Mouse (Mus musculus): ENCODE data around the gene Tmem140.

Gene Tmem140

DNA sequence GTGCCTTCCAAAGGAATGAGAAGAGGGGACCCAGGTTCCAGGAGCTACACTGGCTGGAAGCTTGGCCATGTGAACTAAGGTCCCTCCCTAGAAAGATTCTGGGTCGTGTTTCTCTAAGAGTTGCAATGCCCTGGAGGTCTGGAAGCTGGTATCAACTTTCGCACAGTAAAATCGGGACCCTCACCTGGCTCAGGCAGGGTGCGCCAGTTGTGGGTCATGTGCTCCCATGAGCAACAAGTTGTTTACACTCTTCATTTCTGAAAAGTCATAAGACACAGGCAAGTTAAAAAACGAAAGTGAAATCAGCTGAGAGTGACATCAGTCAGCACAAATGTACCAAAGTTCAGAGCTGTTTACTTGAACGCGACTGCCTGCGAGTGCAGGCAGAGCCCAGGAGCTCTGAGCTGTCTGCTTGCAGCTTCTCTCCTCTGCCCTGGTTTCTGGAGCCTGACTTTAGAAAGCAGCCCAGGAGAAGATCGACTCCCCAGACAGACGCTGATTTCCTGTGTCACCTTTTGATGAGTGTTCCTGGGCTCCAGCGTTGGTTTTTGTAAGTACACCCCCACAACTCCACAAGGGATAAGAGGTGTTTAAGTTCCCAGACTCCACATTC is at the start of gene Tmem140:
Gene Tmem140, plus strand, starts transcription at position 356 of the 613 bp plus-strand sequence.
- peak; percentile 80 for DNase-seq (ENCODE audit: low read depth)

DNA sequence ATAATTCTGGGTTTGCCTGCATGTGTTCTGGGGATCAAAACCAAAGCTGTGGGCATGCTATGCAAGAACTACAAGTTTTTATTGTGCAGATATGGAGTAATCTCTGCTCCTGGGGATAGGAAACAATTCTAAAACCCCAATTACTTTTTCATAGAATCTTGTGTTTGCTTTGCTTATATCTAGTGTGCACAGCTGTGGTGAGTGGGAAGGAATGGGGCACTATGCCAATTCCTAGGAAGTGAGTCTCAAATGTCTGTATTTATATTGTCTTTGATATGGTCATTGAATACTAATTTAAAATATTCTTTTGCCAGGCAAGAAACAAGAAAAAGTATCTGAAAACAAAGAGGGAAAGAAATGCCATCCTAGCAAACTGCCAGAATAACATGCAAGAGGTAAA is 38.5 kb upstream of the Tmem140 start:
- peak; percentile 12 for DNase-seq (ENCODE audit: low read depth)

DNA sequence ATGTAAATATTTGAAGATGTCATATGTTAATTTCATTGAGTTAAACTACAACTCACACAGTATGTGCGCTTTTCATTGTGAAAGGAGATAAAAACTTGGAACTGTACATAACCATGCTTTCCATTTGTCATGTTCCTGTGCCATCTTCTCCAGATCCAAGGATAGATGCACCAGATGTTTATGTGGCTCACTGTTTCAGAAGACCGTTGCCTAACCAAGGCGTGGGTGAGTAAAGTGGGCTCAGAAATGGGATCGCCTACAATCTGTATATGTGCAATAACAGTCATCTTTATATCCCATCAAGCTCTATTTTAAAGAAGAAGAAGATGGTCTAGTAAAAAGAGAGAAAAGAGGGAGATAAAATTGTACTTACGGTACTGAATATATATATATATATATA is 30.6 kb upstream of the Tmem140 start:
- no peak for DNase-seq (ENCODE audit: low read depth)

DNA sequence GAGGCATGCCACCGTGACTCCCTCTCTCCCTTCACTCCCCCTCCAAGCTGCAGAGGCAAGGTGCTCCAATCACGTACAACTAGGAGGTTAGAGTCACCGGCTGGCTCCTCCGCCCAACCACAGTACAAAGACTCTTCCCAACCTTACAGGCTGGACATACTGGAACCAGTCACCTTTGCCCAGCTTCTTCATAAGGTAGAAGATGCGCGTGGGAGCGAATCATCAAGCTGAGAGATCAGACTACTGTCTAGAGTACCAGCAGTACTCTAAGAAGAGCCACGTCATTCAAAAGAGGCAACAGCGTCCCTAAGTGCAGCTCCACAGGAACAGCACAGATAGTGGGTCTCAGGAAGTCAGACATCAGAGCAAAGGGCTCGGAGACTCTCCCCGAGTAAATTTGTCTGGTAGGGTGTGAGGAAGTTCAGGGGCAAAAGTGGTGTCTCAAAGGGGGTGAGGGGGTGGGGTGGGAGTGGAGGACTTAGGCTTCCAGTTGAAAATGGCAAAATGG is 1.3 kb upstream of the Tmem140 start:
- DNase-seq (ENCODE audit: low read depth) = no peak

DNA sequence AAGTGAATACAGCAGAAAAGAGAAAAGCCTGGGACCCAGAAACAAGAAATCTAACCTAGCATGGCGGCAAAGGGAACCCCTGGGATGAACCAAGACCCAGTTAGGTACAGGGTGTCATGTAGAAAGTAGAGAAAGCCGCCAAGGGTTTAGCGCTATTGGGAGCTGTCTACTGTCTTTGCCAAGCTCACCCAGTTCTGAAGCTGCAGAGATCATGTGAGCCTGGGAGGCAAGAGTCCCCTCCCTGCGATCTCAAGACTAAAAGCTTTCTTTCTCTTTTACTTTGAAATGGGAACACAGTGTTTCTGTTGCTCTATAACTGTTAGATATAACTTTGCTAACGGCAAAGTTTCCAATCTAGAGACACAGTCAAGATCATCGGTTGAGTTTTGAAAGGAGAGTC is 565 bp upstream of the Tmem140 start:
- peak; percentile 36 for DNase-seq (ENCODE audit: low read depth)

DNA sequence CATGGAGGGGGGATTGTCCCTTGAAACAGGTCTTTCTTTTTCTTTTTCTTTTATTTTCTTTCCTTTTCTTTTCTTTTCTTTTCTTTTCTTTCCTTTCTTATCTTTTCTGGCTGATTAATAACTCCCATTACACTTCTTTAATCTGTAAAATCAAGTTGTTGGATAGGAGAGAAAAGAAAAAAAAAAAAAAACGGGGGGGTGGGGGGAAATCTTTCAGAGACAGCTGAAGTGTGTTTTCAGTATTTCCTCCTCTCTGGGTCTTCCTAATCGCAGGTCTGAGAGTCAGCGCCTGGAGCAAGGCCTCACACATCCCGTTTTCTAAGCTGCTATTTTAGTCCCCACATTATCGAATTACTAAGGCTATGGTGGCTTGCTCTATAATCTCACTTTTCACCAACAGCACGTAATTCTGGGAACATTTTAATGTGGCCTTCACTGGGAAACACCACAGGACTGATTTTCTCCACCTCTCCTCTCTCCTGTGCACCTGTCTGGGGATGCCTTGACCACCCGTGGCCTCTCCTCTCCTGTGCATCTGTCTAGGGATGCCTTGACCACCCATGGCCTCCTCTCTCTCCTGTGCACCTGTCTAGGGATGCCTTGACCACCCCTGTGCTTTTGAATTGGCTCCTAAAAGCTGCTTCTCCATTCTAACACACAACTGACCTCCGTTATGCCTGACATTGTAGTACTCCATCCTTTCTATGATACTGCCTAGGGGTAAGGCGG is 1.0 kb downstream of the Tmem140 start:
- no peak for DNase-seq (ENCODE audit: low read depth)

DNA sequence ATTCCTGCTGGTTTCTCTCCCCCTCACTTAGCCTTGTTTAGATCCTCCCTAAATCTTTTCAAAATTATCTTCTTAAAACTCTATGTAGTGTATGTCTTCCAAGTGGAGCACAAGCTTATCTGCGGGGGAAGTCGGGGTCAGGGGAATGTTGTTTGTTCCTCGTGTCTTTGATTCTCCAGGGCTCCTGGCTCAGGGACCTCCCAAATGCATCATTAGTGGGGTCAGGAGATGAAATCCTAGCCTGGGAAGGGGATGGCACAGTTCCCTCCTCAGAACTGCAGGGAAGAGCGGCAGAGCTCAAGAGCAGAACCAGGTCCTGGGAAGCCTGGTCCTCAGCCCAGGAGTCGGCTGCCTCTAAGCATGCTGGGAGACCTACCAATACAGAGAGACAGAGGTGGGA is 2.3 kb downstream of the Tmem140 start:
- no peak for DNase-seq (ENCODE audit: low read depth)

DNA sequence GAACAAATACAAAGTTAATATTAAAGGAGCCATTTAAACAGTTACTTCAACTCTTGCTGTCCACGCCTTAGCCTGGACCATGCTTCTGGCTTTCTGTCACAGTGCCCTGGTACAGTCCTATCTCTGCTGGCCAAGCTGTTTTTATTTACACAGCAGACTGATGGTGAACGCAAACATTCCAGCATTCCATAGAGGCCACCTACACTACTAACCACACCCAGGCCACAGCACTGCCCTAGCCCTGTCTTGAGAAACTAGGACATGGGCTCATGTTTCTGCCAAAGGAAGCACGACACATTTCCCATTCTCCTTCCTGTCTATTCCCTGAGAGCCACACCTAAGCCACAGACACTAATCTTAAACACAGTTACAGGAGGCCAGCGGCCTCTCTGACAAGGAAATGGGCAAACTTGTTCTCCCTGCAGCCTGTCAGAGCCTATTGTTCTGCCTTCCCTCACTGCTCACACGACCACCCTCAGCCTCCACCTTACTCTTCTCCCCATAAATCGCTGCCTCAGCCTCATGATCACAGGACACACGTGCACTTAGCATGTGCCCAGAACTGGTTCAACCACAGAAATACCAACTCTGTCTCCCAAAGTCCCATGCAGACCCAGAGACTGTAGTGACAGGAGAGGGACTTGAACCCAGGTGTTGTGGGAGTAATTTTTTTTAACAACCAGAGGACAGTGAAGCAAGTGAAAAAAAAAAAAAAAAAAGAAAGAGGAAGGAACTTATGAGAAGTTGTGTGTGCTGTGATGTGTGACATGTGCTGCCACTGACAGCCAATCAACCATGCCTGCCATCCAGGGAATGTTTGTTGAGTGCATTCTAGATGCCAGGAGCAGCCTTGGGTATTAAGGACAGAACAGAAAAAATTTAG is 3.0 kb downstream of the Tmem140 start:
- no peak for DNase-seq (ENCODE audit: low read depth)

DNA sequence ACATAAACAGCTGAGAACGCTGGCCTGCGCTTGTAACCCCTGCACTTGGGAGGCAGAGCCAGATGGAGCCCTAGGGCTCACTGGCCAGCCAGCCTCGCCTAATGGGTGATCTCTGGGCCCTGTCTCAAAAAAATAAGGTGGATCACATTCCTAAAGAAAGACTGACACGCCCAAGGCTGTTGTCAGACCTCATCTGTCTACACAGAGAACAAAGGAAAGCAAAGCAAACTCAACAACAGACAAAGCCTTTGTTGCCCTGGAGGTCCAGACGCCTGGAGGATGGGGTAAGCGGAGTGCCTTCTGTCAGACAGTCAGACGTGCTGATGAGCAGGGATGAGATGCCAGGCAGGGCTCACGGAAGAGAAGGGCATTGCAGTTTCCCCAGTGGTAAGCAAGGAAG is 3.8 kb downstream of the Tmem140 start:
- DNase-seq (ENCODE audit: low read depth) = no peak

DNA sequence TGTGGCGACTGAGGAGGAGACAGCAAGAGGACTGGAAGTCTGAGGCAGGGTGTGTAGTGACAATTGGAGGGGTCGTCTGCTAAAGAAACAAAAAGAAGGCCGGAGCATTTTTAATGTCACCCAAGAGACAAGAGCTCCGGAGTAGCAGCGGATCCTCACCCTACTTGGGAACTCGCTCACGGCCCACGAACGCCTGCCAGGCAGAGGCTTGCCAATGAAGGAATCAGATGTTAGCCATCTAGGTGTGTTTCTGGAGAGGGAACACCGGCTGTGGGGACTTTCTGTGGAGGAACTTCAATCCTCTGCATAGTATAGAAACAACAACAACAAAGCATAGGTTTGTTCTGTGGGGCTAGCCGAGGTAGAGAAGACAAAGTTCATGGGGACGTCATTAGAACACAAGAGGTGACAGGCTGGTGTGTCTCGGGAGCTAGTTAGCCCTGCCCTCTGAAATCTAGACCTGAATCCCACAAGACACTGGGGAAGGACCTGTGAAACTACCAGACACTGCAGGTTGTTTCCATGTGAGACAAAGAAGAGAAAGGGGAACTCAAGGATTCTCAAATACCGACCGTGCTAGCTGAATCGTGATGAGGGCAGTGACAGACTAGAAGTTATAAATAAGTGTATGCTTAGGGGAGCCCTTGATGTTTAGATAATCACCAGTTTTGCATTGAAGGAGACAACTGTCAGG is 4.5 kb downstream of the Tmem140 start:
- DNase-seq (ENCODE audit: low read depth) = no peak

DNA sequence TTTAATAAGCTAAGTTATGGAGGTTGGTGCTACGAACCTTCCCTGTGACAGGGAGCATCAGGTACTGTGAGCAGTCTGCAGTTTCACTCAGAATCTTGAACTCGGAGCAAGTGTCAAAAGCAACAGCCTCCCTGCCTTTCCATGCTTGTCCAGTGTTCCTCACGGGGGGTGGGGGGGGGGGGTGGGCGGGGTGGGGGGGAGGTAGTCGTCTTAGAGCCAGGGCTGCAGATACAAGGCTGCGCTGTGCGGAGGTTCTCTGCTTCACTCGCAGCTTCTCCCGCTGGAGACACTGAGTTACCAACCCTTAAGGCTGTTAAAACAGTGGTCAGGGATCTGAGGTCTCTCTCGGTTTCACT is 5.0 kb downstream of the Tmem140 start:
- DNase-seq (ENCODE audit: low read depth) = no peak

DNA sequence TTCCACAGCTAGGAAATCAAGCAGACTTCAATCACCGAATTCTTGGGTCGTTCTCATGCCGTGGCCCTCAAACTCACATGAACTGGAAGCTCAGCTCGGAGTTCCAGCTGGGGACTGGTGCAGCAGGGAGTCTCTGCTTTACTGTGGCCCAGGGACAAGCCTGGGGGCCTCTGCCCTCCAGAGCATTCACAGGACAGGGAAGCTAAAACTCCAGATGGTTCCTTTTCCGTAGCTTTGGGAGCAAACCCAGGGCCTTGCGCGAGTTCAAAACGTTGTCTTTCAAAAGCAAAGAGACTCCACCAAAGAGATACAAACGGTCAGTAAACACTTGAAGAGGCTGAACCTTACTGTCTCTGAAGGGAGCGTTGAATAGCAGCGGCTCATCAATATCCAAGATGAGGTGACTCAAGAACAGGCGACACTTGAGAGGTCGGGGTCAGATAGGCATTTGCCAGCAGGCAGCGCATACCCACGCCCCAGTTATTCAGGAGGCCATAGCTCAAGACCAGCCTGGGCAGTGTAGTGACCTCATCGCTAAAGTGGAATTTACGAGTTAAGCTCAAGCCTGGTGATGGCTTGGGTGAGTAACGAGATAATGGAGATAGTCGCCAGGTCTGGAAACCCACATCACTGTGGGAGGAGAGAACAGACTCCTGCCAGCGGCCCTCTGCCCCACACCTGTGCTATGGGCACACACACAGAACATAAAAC is 5.7 kb downstream of the Tmem140 start:
- peak; percentile 35 for DNase-seq (ENCODE audit: low read depth)

DNA sequence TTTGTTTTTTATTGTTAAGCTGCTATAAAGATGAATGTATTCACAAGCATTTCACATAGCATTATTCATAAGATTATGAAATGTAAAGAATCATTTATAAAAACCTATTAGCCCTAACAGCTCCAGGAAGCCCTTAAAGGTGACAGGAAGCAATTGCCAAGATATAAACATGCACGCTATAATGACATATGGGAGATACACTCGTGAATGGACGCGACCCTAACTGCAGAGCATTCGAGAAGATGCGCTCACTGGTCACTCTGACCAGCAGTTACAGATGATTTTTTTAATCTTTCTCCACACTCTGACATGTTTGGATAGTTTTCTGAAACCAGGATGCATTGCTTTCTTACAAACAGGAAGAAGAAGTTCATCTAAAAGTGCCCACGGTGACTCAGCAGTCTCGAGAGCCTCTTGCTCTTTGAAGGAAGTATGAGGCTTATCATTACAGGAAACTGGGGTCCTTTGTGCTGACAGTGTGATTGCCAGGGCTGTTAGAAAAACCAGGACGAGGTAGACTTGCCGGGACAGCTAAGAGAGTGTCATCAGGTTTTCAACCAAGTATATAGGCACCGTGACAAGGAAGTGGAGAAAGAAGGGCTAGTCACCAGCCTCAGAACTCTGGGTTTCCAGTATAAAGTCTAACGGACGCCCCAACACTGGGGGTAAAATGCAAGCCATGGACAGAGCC is 6.4 kb downstream of the Tmem140 start:
- peak; percentile 53 for DNase-seq (ENCODE audit: low read depth)

DNA sequence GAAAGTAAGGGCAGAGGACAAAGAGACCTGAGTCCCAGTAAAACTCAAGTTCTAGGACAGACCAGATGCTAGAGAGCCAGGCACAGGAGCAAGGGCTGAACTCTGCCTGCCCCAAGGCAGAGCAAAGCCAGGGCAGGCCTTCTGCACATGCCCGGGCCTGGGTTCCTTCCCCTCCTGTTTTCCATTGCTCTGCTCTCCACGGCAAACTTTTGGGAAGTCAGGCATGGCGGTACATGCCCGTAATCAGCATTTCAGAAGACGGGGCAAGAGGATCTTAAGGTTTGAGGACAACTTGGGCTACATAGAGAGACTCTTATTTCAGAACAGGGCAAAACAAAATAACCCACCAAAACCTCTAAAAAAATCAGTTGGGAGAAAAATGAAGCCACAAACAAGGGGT is 7.2 kb downstream of the Tmem140 start:
- DNase-seq (ENCODE audit: low read depth) = no peak

DNA sequence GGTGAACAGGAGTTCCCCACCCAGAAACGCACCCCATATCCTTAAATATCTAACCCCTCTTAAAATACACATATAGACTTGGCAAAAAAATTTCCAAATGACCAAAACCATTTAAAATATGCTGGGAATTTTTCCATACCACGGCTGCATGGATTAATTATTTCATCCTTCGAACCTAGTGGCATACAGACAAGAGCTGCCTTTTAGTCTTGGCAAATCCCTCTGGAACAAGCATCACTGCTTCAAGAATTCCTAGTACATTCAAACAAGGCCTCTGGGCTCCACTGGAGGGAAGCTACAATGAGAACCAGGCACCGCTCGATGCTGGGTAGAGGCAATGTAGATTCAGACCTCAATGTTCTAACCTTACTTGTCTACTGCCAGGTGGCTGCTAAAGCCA is 7.8 kb downstream of the Tmem140 start:
- DNase-seq (ENCODE audit: low read depth) = peak; percentile 70

DNA sequence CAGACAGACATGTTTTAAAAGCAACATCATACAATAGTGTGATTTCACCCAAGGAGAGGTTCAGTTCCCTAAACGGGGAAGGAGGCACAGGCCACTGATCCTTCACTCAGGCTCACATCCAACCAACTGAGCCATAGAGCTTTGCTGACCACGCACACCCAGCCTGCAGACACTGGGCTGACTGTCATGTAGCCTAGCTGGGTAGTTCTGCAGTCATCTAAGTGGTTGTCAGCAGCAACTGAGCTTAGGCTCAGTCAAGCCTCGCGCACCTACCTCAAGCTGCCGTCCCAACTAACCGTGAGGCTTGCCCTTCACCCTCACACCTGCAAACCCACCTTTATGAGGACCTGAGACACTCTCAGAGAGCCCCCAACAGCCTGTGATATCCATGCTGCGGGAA is 9.0 kb downstream of the Tmem140 start:
- DNase-seq (ENCODE audit: low read depth) = no peak

DNA sequence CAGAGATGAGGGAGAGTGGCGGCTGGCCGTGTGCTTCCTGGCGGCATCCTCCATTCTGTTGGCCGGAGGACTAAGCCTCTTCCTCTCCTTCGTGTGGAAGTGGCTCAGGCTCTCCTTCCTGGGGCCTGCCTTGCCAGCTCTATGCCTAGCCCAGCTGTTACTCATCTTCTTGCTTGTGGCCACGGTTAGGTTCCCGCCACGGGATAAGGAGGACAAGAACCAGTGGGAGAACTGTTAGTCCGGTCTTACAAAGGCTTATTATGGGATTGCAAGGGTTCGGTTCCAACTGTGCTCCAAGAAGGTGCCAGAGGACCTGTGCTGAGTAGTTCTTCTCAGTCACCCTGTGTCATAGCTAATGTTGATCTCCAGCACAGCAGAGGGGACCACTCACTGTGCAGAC is 9.9 kb downstream of the Tmem140 start:
- no peak for DNase-seq (ENCODE audit: low read depth)

DNA sequence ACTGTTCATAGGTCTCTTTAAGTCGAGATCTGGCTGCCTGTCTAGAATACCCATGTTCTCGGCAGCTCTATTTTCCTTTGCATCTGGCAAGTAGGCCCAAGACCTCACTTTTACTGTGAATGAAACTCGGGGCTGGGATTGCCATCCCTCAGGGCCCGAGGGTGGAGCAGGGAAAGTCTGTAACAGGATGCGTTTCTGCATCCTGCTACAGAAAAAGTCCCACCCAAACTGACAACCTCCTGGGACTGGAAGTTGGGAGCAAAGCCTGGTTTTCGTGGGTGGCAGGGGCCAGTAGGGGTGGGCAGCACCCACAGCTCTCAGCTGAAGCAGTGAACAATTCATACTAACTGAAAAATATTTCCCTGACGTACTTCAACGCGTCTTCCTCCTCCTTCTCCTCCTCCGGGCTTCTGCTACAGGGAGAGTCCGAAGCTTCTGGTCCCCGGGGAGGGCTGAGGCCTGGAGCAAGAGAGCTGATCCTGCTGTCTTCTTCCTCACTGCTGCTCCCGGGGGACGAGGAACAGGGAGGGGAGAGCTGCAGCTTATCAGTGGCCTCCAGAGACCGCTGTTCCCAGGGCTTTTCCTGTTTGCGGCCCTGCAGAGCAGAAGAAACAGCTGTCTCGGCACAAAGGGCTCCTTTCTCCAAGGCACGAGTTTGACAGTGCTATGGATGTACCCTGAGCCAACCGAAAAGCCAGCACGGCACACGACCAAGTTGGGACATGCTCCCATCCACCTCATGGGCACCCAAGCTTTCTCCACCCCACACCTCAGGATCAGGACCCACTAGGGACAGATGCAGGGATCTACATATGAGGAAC is 11.4 kb downstream of the Tmem140 start:
- no peak for DNase-seq (ENCODE audit: low read depth)

DNA sequence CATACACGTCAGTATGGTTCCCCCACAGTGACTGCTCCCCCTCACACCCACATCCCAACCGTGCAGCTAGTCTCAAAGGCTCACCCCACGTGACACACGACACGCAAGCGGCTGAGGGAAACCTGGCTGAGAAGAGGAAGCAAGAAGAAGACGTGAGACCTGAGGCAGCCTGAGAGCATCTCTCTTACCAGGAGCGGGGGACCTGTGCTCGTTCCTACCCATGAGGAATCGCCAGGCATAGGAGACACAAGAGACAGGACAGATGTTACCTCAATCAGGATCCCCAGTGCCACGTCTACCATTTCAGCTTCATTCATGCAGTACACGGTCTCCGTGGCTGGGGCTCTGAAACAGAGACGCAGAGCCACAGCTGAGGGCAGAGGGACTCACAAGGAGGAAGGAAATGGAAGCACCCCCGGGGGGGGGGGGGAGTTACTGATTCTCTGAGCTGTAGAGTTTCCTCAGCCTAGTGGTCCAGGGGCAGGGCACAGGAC is 12.4 kb downstream of the Tmem140 start:
- DNase-seq (ENCODE audit: low read depth) = no peak

Measured in NIH3T3 (cell line).